Mouse (Mus musculus) CH12.LX (cell line): ENCODE results near the gene Znfx1. TPM values are rescaled to one million over a fixed set of nuclear protein-coding genes. Genes with fewer than 3 reads are reported as not detected.

ENCODE experiments used
- DNase-seq: peaks from one replicate; pipeline ENCODE4 v3.0.0-alpha.2; 2013; ENCODE audit errors: extremely low read depth
- H3K27ac ChIP-seq: 2 replicates; pipeline ENCODE4 v1.5.1; 2012; ENCODE audit warnings: low read depth, mild to moderate bottlenecking, control low read depth, moderate library complexity; ENCODE audit not compliant: insufficient read depth
- H3K27me3 ChIP-seq: replicated peaks from 2 replicates; pipeline ENCODE3; 2012; ENCODE audit warnings: inconsistent platforms
- H3K36me3 ChIP-seq, 2 experiments: replicated peaks in 1 of 2; 2 replicates each; pipeline versions ENCODE3 to v1.6.1; 2012; ENCODE audit warnings: inconsistent platforms in 1 of 2, low read length in 1 of 2, mild to moderate bottlenecking in 1 of 2, mixed read lengths in 1 of 2, moderate library complexity in 1 of 2; ENCODE audit not compliant: control insufficient read depth in 1 of 2, insufficient read depth in 1 of 2
- H3K4me1 ChIP-seq, 2 experiments: 2 replicates each; pipeline ENCODE4 v1.6.1; 2012; ENCODE audit warnings: inconsistent platforms in 1 of 2, moderate library complexity in 1 of 2; ENCODE audit not compliant: insufficient read depth in 2 of 2, control insufficient read depth in 1 of 2
- H3K4me2 ChIP-seq: 2 replicates; pipeline ENCODE4 v1.6.1; 2012; ENCODE audit warnings: low read depth, mild to moderate bottlenecking, control low read depth; ENCODE audit not compliant: poor library complexity, insufficient read depth, severe bottlenecking
- H3K4me3 ChIP-seq, 3 experiments: fragments of 150-350 bp in 1 of 3; sonication (generic) in 1 of 3; replicated peaks in 1 of 3; 2 replicates each; pipeline versions ENCODE3 to v1.5.1; 2011 to 2012; ENCODE audit warnings: low read depth in 2 of 3, low read length in 2 of 3, mild to moderate bottlenecking in 2 of 3, moderate library complexity in 2 of 3, control low read depth in 1 of 3, improper control_type of control experiment in 1 of 3, inconsistent platforms in 1 of 3, mixed read lengths in 1 of 3; ENCODE audit not compliant: poor library complexity in 1 of 3
- H3K79me2 ChIP-seq: replicated peaks from 2 replicates; pipeline ENCODE4 v1.6.1; 2012; ENCODE audit warnings: mild to moderate bottlenecking, moderate library complexity; ENCODE audit not compliant: control insufficient read depth, poor library complexity, insufficient read depth, severe bottlenecking; ENCODE audit errors: extremely low read depth
- H3K9ac ChIP-seq: 2 replicates; pipeline ENCODE4 v1.6.1; 2012; ENCODE audit warnings: low read depth, mild to moderate bottlenecking, control low read depth, moderate library complexity; ENCODE audit not compliant: insufficient read depth
- H3K9me3 ChIP-seq: replicated peaks from 2 replicates; pipeline ENCODE3; 2012; ENCODE audit warnings: low read length, inconsistent platforms, mixed read lengths
- CHD2 ChIP-seq: IDR thresholded peaks from 2 replicates; pipeline ENCODE4 v1.6.1; 2011; ENCODE audit warnings: low read length, improper control_type of control experiment
- E2F4 ChIP-seq: IDR thresholded peaks from 2 replicates; pipeline ENCODE4 v1.6.1; 2011; ENCODE audit warnings: low read depth, low read length, improper control_type of control experiment; ENCODE audit not compliant: insufficient replicate concordance
- EP300 ChIP-seq: IDR thresholded peaks from 2 replicates; pipeline ENCODE4 v1.6.1; 2011; ENCODE audit warnings: low read length, improper control_type of control experiment
- GABPA ChIP-seq: IDR thresholded peaks from 2 replicates; pipeline ENCODE4 v1.6.1; 2012; ENCODE audit warnings: low read depth, low read length, improper control_type of control experiment, inconsistent platforms; ENCODE audit not compliant: insufficient replicate concordance
- JUN ChIP-seq: IDR thresholded peaks from 2 replicates; pipeline ENCODE4 v1.6.1; 2011; ENCODE audit warnings: low read depth, mild to moderate bottlenecking, low read length, improper control_type of control experiment, moderate library complexity; ENCODE audit not compliant: insufficient read depth
- JUND ChIP-seq: conservative IDR thresholded peaks from 2 replicates; pipeline ENCODE4 v1.6.1; 2011; ENCODE audit warnings: low read depth, low read length, improper control_type of control experiment
- MAFK ChIP-seq: IDR thresholded peaks from 2 replicates; pipeline ENCODE4 v1.6.1; 2011; ENCODE audit warnings: low read length, improper control_type of control experiment; ENCODE audit not compliant: insufficient replicate concordance
- MAZ ChIP-seq: IDR thresholded peaks from 2 replicates; pipeline ENCODE4 v1.6.1; 2012; ENCODE audit warnings: low read depth, mild to moderate bottlenecking, inconsistent platforms, low read length, improper control_type of control experiment, moderate library complexity
- MEF2A ChIP-seq: IDR thresholded peaks from 2 replicates; pipeline ENCODE4 v1.6.1; 2014; ENCODE audit warnings: low read depth, mild to moderate bottlenecking, inconsistent platforms, low read length, improper control_type of control experiment, borderline replicate concordance
- MYC ChIP-seq: IDR thresholded peaks from 2 replicates; pipeline ENCODE4 v1.6.1; 2011; ENCODE audit warnings: low read depth, mild to moderate bottlenecking, improper control_type of control experiment, low read length
- PAX5 ChIP-seq: IDR thresholded peaks from 2 replicates; pipeline ENCODE4 v1.6.1; 2012; ENCODE audit warnings: low read length, inconsistent platforms, mixed read lengths
- POLR2A ChIP-seq: IDR thresholded peaks from 2 replicates; pipeline ENCODE4 v1.6.1; 2011; ENCODE audit warnings: low read depth, mild to moderate bottlenecking, improper control_type of control experiment, low read length
- POLR2AphosphoS2 ChIP-seq: IDR thresholded peaks from 2 replicates; pipeline ENCODE4 v1.6.1; 2011; ENCODE audit warnings: low read depth, low read length, improper control_type of control experiment
- SIN3A ChIP-seq: IDR thresholded peaks from 2 replicates; pipeline ENCODE4 v1.6.1; 2012; ENCODE audit warnings: low read length, improper control_type of control experiment, inconsistent platforms
- TBP ChIP-seq: conservative IDR thresholded peaks from 2 replicates; pipeline ENCODE4 v1.6.1; 2011; ENCODE audit warnings: low read depth, low read length, improper control_type of control experiment
- UBTF ChIP-seq: IDR thresholded peaks from 2 replicates; pipeline ENCODE4 v1.6.1; 2012; ENCODE audit warnings: low read depth, mild to moderate bottlenecking, inconsistent platforms, low read length, improper control_type of control experiment, moderate library complexity
- ZC3H11A ChIP-seq: IDR thresholded peaks from 2 replicates; pipeline ENCODE4 v1.6.1; 2012; ENCODE audit warnings: low read depth, mild to moderate bottlenecking, inconsistent platforms, low read length, improper control_type of control experiment
- ZNF384 ChIP-seq: IDR thresholded peaks from 2 replicates; pipeline ENCODE4 v1.6.1; 2012; ENCODE audit warnings: low read depth, low read length, improper control_type of control experiment, inconsistent platforms
- dilution Hi-C: fragments of 300-500 bp; cut with MboI; formaldehyde crosslinking; loops from 2 replicates; pipeline ENCODE4 v1.14.3; 2020; ENCODE audit warnings: low sequenced_read_pairs; ENCODE audit not compliant: extremely low pct_unique_long_range_greater_than_20kb, extremely low pct_ligation_motif_present
- in situ Hi-C: fragments of 300-500 bp; cut with MboI; formaldehyde crosslinking; loops from 3 replicates; pipeline ENCODE4 v1.14.3; 2019; ENCODE audit warnings: low sequenced_read_pairs, low pct_ligation_motif_present, low pct_unique_long_range_greater_than_20kb, mixed read lengths
- polyA plus RNA-seq: library from polyadenylated mRNA; unstranded; fragments of >175 nt; gene quantifications from 2 replicates; pipeline ENCODE4 v1.2.1, GENCODE M21; 2012; ENCODE audit warnings: low read depth; ENCODE audit not compliant: insufficient read length
- total RNA-seq, 2 experiments: library from RNA; depleted of rRNA; stranded (reverse); fragments of 300-350 nt in 1 of 2; fragments of >200 nt in 1 of 2; gene quantifications; 2 replicates each; pipeline ENCODE4 v1.2.3; 2012 to 2014

Gene Znfx1
- total and polyA plus RNA-seq, 3 experiments = 5.1 to 9.0 (median 8.1) TPM

GRCm38 (mm10) chr2:167007001-167007491 is 55.8 kb downstream of the Znfx1 start:
- Histone ChIP-seq H3K79me2 (no peaks in the 10 kb centered on the region), H3K27me3 (no peaks in the 10 kb centered on the region), H3K36me3 (no peaks in the 10 kb centered on the region), H3K4me1 (peaks cover 0 to 5% of the 10 kb centered on the region in 2 experiments; a peak in 2 of 4 replicates), H3K9ac (no peak overlapping the region), H3K27ac (no peak overlapping the region), H3K9me3 (no peaks in the 10 kb centered on the region), H3K4me2 (no peak overlapping the region), H3K4me3 (no peak overlapping the region)
- in situ Hi-C loops (no loop called here), dilution Hi-C loops (no loop called here)
- DNase-seq = no peak
- TF ChIP-seq EP300 (no peak), GABPA (no peak), ZNF384 (no peak), MAZ (no peak), JUND (no peak), MYC (no peak), POLR2AphosphoS2 (no peak)

- no peak overlapping the region for H3K27ac ChIP-seq
- no peaks in the 10 kb centered on the region for H3K9me3 ChIP-seq
- in situ Hi-C loops (no loop called here), dilution Hi-C loops (no loop called here)
- H3K27me3 ChIP-seq = no peaks in the 10 kb centered on the region
- no peak for DNase-seq
- no peak overlapping the region for H3K9ac ChIP-seq
- no peaks in the 10 kb centered on the region for H3K36me3 ChIP-seq
- peaks cover 0 to 5% of the 10 kb centered on the region in 2 experiments; a peak in 2 of 4 replicates for H3K4me1 ChIP-seq
- no peak for TF ChIP-seq UBTF
- no peak for TF ChIP-seq EP300
- TF ChIP-seq MYC = no peak
- TF ChIP-seq E2F4 = no peak
- TF ChIP-seq MEF2A = no peak
- TF ChIP-seq PAX5 = no peak
- no peak for TF ChIP-seq MAFK
- TF ChIP-seq ZC3H11A = no peak
- no peak for TF ChIP-seq CHD2
- TF ChIP-seq POLR2A = no peak
- no peak for TF ChIP-seq POLR2AphosphoS2
- TF ChIP-seq JUN = no peak
- TF ChIP-seq SIN3A = no peak
- TF ChIP-seq TBP = no peak
- H3K4me2 ChIP-seq = no peak overlapping the region
- H3K79me2 ChIP-seq = no peaks in the 10 kb centered on the region
- H3K4me3 ChIP-seq = no peak overlapping the region
These were observed 56.5 kb downstream of the Znfx1 start for GRCm38 (mm10) chr2:167006355-167006754.
